Mouse (Mus musculus) CH12.LX (cell line): ENCODE results near the gene Mkln1.

Experiments used
- E2F4 ChIP-seq: IDR thresholded peaks from 2 replicates; pipeline ENCODE4 v1.6.1; 2011; ENCODE audit warnings: low read depth, low read length, improper control_type of control experiment; ENCODE audit not compliant: insufficient replicate concordance
- ELF1 ChIP-seq: IDR thresholded peaks from 2 replicates; pipeline ENCODE4 v1.6.1; 2014; ENCODE audit warnings: low read depth, mild to moderate bottlenecking, inconsistent platforms, low read length, improper control_type of control experiment
- GABPA ChIP-seq: IDR thresholded peaks from 2 replicates; pipeline ENCODE4 v1.6.1; 2012; ENCODE audit warnings: low read depth, low read length, improper control_type of control experiment, inconsistent platforms; ENCODE audit not compliant: insufficient replicate concordance
- MAFK ChIP-seq: IDR thresholded peaks from 2 replicates; pipeline ENCODE4 v1.6.1; 2011; ENCODE audit warnings: low read length, improper control_type of control experiment; ENCODE audit not compliant: insufficient replicate concordance
- POLR2A ChIP-seq: IDR thresholded peaks from 2 replicates; pipeline ENCODE4 v1.6.1; 2011; ENCODE audit warnings: low read depth, mild to moderate bottlenecking, improper control_type of control experiment, low read length
- SIN3A ChIP-seq: IDR thresholded peaks from 2 replicates; pipeline ENCODE4 v1.6.1; 2012; ENCODE audit warnings: low read length, improper control_type of control experiment, inconsistent platforms
- UBTF ChIP-seq: IDR thresholded peaks from 2 replicates; pipeline ENCODE4 v1.6.1; 2012; ENCODE audit warnings: low read depth, mild to moderate bottlenecking, inconsistent platforms, low read length, improper control_type of control experiment, moderate library complexity

- TF ChIP-seq ELF1 (no peak), E2F4 (no peak), GABPA (no peak), POLR2A (no peak), MAFK (no peak), UBTF (no peak), SIN3A (no peak)
These were observed 101.7 kb downstream of the Mkln1 start for GRCm38 (mm10) chr6:31500260-31500659.
